Mouse (Mus musculus) spleen, postnatal 10 days (tissue): ENCODE results near the gene Gm38431.

Source experiments
- DNase-seq, 2 experiments: peaks; one replicate each; pipeline ENCODE4 v3.0.0; 2021 to 2022; ENCODE audit warnings: low spot score in 2 of 2

The Gm38431 gene

DNA sequence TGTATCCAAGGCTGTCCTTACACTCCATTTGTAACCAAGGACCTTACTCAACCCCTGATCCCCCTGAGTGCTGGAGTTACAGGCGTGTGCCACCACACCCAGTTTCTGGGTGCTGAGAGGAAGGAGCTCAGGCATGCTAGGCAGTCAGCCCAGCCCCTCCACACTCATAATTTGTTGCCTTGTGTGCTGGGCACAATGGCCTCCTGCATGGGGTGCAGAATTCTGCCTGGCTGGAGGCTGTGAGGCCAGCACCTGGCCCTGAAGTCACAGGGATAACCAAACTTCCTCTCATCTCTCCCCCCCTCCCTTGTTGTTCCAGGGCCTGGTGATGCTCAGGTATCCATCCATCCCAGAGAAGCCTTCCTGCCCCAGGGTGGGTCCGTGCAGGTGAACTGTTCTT lies 73.2 kb downstream of the Gm38431 start:
- no peak for DNase-seq
